Mouse (Mus musculus) erythroblast, embryonic 14.5 days (primary cell): ENCODE measurements around the gene Aox1. TPM values are rescaled to one million over a fixed set of nuclear protein-coding genes. Genes with fewer than 3 reads are reported as not detected.

Source experiments
- H3K27me3 ChIP-seq: 2 replicates; pipeline ENCODE4 v1.6.1; 2012; ENCODE audit warnings: inconsistent platforms; ENCODE audit not compliant: control insufficient read depth
- H3K36me3 ChIP-seq: 2 replicates; pipeline ENCODE4 v1.6.1; 2012; ENCODE audit warnings: mild to moderate bottlenecking, inconsistent platforms; ENCODE audit not compliant: control insufficient read depth
- H3K4me1 ChIP-seq: 2 replicates; pipeline ENCODE4 v1.6.1; 2012; ENCODE audit warnings: inconsistent platforms; ENCODE audit not compliant: control insufficient read depth
- H3K4me3 ChIP-seq: replicated peaks from 2 replicates; pipeline ENCODE3; 2012; ENCODE audit warnings: moderate library complexity, mild to moderate bottlenecking, inconsistent platforms
- H3K9me3 ChIP-seq: 2 replicates; pipeline ENCODE4 v1.6.1; 2012; ENCODE audit warnings: low read length, inconsistent platforms, mixed read lengths; ENCODE audit not compliant: control insufficient read depth
- GATA1 ChIP-seq: IDR thresholded peaks from 2 replicates; pipeline ENCODE4 v1.6.1; 2012; ENCODE audit warnings: low read length, inconsistent platforms, mixed read lengths
- TAL1 ChIP-seq: IDR thresholded peaks from 3 replicates; pipeline ENCODE4 v1.6.1; 2012; ENCODE audit warnings: low read length, inconsistent platforms, mixed read lengths
- polyA plus RNA-seq: library from polyadenylated mRNA; stranded (reverse); fragments of >175 nt; gene quantifications from 2 replicates; pipeline ENCODE4 v1.2.3, GENCODE M21; 2012

Gene Aox1
- polyA plus RNA-seq, 1 experiment = not detected

GRCm38 (mm10) chr1:58072991-58073730 is 43.4 kb downstream of the Aox1 start:
- Histone ChIP-seq H3K4me3 (no peak overlapping the region), H3K27me3 (no peaks in the 10 kb centered on the region), H3K36me3 (no peaks in the 10 kb centered on the region), H3K9me3 (no peaks in the 10 kb centered on the region), H3K4me1 (no peaks in the 10 kb centered on the region)
- TF ChIP-seq GATA1 (no peak), TAL1 (no peak)

GRCm38 (mm10) chr1:58074266-58074665 is 44.5 kb downstream of the Aox1 start:
- Histone ChIP-seq H3K4me3 (no peak overlapping the region), H3K27me3 (no peaks in the 10 kb centered on the region), H3K4me1 (no peaks in the 10 kb centered on the region), H3K9me3 (no peaks in the 10 kb centered on the region), H3K36me3 (no peaks in the 10 kb centered on the region)
- TF ChIP-seq GATA1 (no peak), TAL1 (no peak)

DNA sequence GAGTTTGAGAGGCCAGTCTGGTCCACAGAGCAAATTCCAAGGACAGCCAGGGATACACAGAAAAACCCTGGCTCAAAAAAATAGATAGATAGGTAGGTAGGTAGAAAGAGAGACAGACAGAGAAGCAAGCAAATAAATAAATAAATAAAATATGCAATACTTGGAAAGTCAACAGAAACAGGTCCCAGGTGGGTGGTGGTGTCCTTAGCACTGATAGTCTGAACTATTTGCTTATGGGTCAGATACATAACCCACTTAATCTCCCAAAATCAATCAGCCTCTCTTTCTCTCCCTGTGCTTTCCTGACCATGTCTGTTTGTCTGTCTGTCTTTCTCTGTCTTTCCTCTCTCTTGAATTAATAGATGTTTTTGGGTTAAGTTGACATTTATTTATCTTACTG is 48.2 kb downstream of the Aox1 start:
- no peaks in the 10 kb centered on the region for H3K9me3 ChIP-seq
- no peak overlapping the region for H3K4me3 ChIP-seq
- TF ChIP-seq GATA1 (no peak), TAL1 (no peak)
- H3K27me3 ChIP-seq = no peaks in the 10 kb centered on the region
- H3K36me3 ChIP-seq = no peaks in the 10 kb centered on the region
- no peaks in the 10 kb centered on the region for H3K4me1 ChIP-seq

GRCm38 (mm10) chr1:58078390-58078789 is 48.7 kb downstream of the Aox1 start:
- Histone ChIP-seq H3K4me1 (no peaks in the 10 kb centered on the region), H3K36me3 (no peaks in the 10 kb centered on the region), H3K27me3 (no peaks in the 10 kb centered on the region), H3K4me3 (no peak overlapping the region), H3K9me3 (no peaks in the 10 kb centered on the region)
- TF ChIP-seq TAL1 (no peak), GATA1 (no peak)

DNA sequence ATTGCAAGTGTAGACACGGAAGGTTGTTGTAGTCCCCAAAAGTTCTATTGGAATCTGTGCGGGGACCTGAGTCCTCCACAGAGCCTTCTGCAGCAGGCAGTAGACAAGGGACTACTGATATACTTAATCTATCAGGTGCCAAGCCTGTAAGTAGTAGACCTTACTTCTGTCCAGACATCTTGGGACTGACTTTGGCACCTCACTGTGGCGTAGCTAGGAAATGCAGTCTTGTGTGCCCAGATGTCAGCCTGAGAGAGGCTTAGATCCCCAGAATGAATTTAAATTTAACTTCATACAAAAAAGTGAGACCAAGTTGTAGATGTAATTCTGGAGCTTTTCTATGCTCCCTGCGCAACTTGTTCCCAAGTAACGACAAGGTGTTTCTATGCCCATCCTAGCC is 50.0 kb downstream of the Aox1 start:
- H3K27me3 ChIP-seq = no peaks in the 10 kb centered on the region
- H3K9me3 ChIP-seq = no peaks in the 10 kb centered on the region
- no peak for TF ChIP-seq GATA1
- no peak for TF ChIP-seq TAL1
- H3K4me3 ChIP-seq = no peak overlapping the region
- H3K36me3 ChIP-seq = no peaks in the 10 kb centered on the region
- no peaks in the 10 kb centered on the region for H3K4me1 ChIP-seq

- H3K36me3 ChIP-seq = no peaks in the 10 kb centered on the region
- TF ChIP-seq GATA1 = no peak
- no peak for TF ChIP-seq TAL1
- H3K9me3 ChIP-seq = no peaks in the 10 kb centered on the region
- no peaks in the 10 kb centered on the region for H3K27me3 ChIP-seq
- no peaks in the 10 kb centered on the region for H3K4me1 ChIP-seq
- no peak overlapping the region for H3K4me3 ChIP-seq
Observed at GRCm38 (mm10) chr1:58080446-58080845, 50.7 kb downstream of the Aox1 start.

DNA sequence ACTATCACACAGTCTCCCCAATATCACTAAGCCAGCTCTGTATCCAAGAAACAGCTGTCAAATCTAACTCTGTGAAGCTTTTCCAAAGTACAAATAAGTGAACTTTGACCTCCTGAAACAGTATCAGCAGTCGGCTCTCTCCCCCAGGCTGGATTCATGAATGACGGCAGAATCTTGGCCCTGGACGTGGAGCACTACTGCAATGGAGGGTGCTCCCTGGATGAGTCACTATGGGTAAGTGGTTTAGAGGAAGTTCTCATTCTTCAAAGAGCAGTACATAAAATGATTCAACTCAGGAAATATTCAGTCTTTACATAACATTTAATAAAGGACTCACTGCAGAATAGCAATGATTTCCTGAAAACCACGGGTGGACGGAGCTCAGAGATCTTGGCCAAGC is 51.6 kb downstream of the Aox1 start:
- Histone ChIP-seq H3K36me3 (no peaks in the 10 kb centered on the region), H3K9me3 (no peaks in the 10 kb centered on the region), H3K4me3 (no peak overlapping the region), H3K27me3 (no peaks in the 10 kb centered on the region), H3K4me1 (no peaks in the 10 kb centered on the region)
- TF ChIP-seq GATA1 = no peak
- no peak for TF ChIP-seq TAL1

- no peaks in the 10 kb centered on the region for H3K4me1 ChIP-seq
- H3K4me3 ChIP-seq = no peak overlapping the region
- TF ChIP-seq GATA1 = no peak
- no peak for TF ChIP-seq TAL1
- no peaks in the 10 kb centered on the region for H3K36me3 ChIP-seq
- no peaks in the 10 kb centered on the region for H3K9me3 ChIP-seq
- H3K27me3 ChIP-seq = no peaks in the 10 kb centered on the region
Observed at GRCm38 (mm10) chr1:58089316-58089715, 59.6 kb downstream of the Aox1 start.

DNA sequence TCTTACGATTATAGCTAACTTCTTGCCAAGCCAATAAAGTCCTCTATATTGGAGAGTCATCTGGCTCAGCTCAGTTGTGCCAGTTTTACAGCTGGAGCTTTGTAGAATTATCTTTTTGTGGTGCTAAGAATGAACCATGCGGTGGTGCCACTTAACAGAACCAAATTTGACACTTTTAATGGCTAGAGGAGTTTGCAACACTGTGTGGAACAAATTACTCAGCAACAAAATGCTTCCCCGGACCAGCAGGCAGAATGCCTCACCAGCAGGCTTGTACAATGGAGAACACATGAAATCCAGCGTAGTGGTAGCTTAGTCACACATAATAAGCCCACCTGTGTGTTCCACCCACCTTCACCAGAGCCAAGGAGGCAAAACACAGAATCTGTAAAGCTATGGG is 60.5 kb downstream of the Aox1 start:
- no peak overlapping the region for H3K4me3 ChIP-seq
- no peaks in the 10 kb centered on the region for H3K36me3 ChIP-seq
- H3K27me3 ChIP-seq = no peaks in the 10 kb centered on the region
- no peaks in the 10 kb centered on the region for H3K9me3 ChIP-seq
- TF ChIP-seq TAL1 = no peak
- no peak for TF ChIP-seq GATA1
- no peaks in the 10 kb centered on the region for H3K4me1 ChIP-seq

- H3K36me3 ChIP-seq = no peaks in the 10 kb centered on the region
- no peaks in the 10 kb centered on the region for H3K4me1 ChIP-seq
- H3K27me3 ChIP-seq = no peaks in the 10 kb centered on the region
- H3K9me3 ChIP-seq = no peaks in the 10 kb centered on the region
- no peak overlapping the region for H3K4me3 ChIP-seq
- TF ChIP-seq GATA1 = no peak
- no peak for TF ChIP-seq TAL1
Observed at GRCm38 (mm10) chr1:58091213-58091612, 61.5 kb downstream of the Aox1 start.
